Mouse (Mus musculus) erythroblast, embryonic 14.5 days (primary cell): Measurements from ENCODE around the gene 1700020A23Rik.

ENCODE experiments used
- GATA1 ChIP-seq: IDR thresholded peaks from 2 replicates; pipeline ENCODE4 v1.6.1; 2012; ENCODE audit warnings: low read length, inconsistent platforms, mixed read lengths
- TAL1 ChIP-seq: IDR thresholded peaks from 3 replicates; pipeline ENCODE4 v1.6.1; 2012; ENCODE audit warnings: low read length, inconsistent platforms, mixed read lengths

DNA sequence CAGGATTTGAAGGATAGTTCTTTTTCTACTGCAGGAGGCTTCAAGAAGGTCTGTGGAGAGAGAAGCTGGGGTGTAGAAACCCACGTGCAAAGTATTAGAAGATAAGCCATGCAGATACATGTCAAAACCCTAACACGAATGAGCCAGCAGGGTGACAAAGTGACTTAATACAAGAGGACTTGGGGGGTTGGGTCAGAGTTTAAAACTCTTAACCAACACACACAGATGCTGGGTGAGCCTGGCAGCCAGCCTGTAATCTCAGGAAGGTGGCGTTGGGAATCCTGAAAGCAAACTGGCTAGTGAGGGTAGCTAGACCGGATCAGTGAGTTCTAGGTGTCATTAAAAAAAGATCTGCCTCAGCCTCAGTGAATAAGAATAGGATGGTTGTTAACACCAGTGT, 37.7 kb upstream of the 1700020A23Rik start:
- no peak for TF ChIP-seq GATA1
- TF ChIP-seq TAL1 = no peak
